Mouse (Mus musculus) C2C12 (cell line): ENCODE measurements around the gene Frat1. TPM values are rescaled to one million over a fixed set of nuclear protein-coding genes. Genes with fewer than 3 reads are reported as not detected.

Source experiments
- H3K27me3 ChIP-seq: one replicate; pipeline ENCODE4 v1.6.1; 2011; ENCODE audit not compliant: control insufficient read depth, insufficient read depth, insufficient read length
- H3K36me3 ChIP-seq: one replicate; pipeline ENCODE4 v1.6.1; 2011; ENCODE audit not compliant: control insufficient read depth, insufficient read depth
- H3K4me3 ChIP-seq: one replicate; pipeline ENCODE4 v1.5.1; 2011; ENCODE audit warnings: mild to moderate bottlenecking, control low read depth; ENCODE audit not compliant: poor library complexity, insufficient read depth, severe bottlenecking
- H3K79me2 ChIP-seq: one replicate; pipeline ENCODE4 v1.6.1; 2011; ENCODE audit not compliant: control insufficient read depth, insufficient read depth
- H3K79me3 ChIP-seq: one replicate; pipeline ENCODE4 v1.6.1; 2011; ENCODE audit warnings: low read depth, control low read depth
- H3ac ChIP-seq: one replicate; pipeline ENCODE3; 2011; ENCODE audit warnings: low read depth; ENCODE audit not compliant: control insufficient read depth, insufficient read length
- CEBPB ChIP-seq: IDR thresholded peaks from one replicate; pipeline ENCODE4 v1.6.1; 2011; ENCODE audit warnings: low read depth, mild to moderate bottlenecking, control low read depth, moderate library complexity
- CTCF ChIP-seq: IDR thresholded peaks from one replicate; pipeline ENCODE4 v1.5.1; 2011; ENCODE audit not compliant: control insufficient read depth, insufficient read depth, insufficient read length
- FOSL1 ChIP-seq: IDR thresholded peaks from one replicate; pipeline ENCODE4 v1.8.0; 2011; ENCODE audit warnings: mild to moderate bottlenecking, low read length; ENCODE audit not compliant: poor library complexity, insufficient read depth, severe bottlenecking
- MAX ChIP-seq: IDR thresholded peaks from one replicate; pipeline ENCODE4 v1.6.1; 2011; ENCODE audit warnings: mild to moderate bottlenecking, control low read depth
- MYOD1 ChIP-seq: IDR thresholded peaks from one replicate; pipeline ENCODE4 v1.6.1; 2011; ENCODE audit warnings: low read depth; ENCODE audit not compliant: control insufficient read depth, insufficient read length
- MYOG ChIP-seq: IDR thresholded peaks from one replicate; pipeline ENCODE4 v1.6.1; 2011; ENCODE audit not compliant: control insufficient read depth, insufficient read length; ENCODE audit errors: extremely low read depth
- USF1 ChIP-seq: IDR thresholded peaks from one replicate; pipeline ENCODE4 v1.6.1; 2011; ENCODE audit warnings: low read depth, mild to moderate bottlenecking, control low read depth, moderate library complexity
- polyA plus RNA-seq: library from polyadenylated mRNA; unstranded; fragments of >200 nt; fragmentation: generic; extraction: Trizol; gene quantifications from one replicate; pipeline ENCODE4 v1.2.1, GENCODE M21; 2012; ENCODE audit warnings: missing spikeins

The Frat1 gene
- polyA plus RNA-seq, 1 experiment = 0.06 TPM

DNA sequence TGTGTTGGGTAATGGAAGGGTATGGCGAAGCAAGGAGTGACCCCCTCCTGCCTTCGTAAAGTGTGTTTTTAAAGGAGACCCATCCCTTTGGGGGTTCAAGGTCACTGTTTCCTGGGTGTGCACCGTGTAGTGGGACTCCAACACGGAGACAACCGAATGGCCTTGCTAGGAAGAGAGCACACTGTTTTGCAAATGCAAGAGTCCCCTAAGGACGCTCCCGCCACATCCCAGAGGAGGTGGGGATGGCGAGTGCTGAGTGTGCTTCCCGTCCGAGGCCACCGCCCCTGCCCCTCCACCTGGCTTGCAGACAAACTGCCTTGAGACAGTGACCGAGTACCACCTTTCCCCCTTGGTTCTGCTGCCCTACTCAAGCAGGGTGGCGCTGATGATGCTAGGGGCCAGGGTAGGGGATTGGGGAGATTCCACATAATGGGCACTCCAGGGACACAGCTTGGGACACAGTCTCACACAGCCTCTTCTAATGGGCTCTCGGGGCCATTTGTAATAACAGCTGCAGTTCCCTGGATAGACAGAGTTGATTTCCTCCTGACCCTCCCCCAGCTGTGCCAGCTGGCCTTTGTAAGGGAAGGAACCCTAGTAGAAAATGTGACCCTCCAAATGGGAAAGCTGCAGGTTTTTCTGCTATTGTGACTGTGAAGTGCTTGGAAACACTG, 2.1 kb downstream of the Frat1 start:
- no peaks in the 10 kb centered on the region for H3K79me2 ChIP-seq
- TF ChIP-seq MAX = no peak
- no peak for TF ChIP-seq MYOG
- no peaks in the 10 kb centered on the region for H3K36me3 ChIP-seq
- no peak overlapping the region for H3ac ChIP-seq
- H3K79me3 ChIP-seq = no peaks in the 10 kb centered on the region
- H3K27me3 ChIP-seq = peaks cover 50% of the 10 kb centered on the region
- no peak overlapping the region for H3K4me3 ChIP-seq

DNA sequence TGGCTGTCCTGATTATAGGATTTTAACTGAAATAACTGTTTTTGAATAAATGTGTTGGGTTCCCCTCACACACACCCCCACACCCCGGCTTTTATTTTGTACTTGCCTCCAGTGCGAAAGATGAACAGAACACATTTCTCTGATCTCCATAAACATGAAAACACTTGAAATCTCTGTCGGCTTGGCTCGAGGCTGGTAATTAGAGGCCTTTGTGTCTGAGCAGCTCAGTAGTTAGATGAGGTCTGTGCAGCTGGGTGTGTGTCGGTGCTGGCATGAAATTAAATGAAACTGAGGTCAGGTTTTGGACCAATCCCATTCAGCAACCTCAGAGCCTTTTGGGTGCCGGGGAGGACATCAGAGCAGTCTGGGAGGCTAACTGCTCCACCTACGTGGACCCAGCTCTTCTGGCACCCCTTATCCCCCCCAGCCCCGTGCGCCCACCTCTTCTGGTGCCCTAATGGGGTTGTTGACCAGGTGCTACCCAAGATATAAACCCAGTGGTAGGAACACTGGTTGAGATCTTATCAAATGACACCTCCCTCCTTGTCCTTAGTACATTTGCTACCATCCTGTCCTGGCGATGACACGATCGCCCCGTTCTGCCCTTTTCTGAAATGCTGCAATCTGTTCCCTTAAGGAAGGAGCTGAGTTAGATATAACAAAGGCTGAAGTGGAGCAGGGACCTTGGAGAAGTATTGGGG, 2.9 kb downstream of the Frat1 start:
- no peak overlapping the region for H3K4me3 ChIP-seq

DNA sequence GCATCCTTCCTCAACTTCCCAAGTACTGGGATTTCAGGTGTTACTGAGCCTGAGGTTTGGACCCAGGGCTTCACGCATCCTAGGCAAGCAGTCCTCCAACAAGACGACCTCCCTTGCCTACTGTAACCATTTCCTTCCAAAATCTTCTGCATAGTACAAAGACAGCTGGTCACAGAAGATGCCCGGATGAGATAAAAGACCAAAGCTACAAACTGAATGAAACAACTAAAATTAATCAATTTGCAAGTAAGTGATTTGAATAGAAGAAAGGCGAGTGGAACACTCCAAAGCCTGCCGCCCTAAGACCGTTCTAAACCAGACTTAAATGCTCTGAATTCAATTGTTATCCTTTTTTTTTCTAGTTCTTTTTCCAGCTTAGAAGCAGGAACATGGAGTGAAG, 5.6 kb downstream of the Frat1 start:
- Histone ChIP-seq H3K79me2 (no peaks in the 10 kb centered on the region), H3ac (no peak overlapping the region), H3K4me3 (no peak overlapping the region), H3K36me3 (no peaks in the 10 kb centered on the region), H3K27me3 (peaks cover 60% of the 10 kb centered on the region), H3K79me3 (no peaks in the 10 kb centered on the region)
- no peak for TF ChIP-seq MYOD1
- no peak for TF ChIP-seq USF1
- no peak for TF ChIP-seq MAX
- no peak for TF ChIP-seq CEBPB
- TF ChIP-seq MYOG = no peak
- TF ChIP-seq CTCF = no peak
- no peak for TF ChIP-seq FOSL1

More for the DNA sequence above, 2.9 kb downstream of the Frat1 start:
- peaks cover 54% of the 10 kb centered on the region for H3K27me3 ChIP-seq
- H3K79me3 ChIP-seq = no peaks in the 10 kb centered on the region
- TF ChIP-seq MYOG (no peak), CTCF (no peak), MAX (no peak), FOSL1 (no peak), MYOD1 (no peak), CEBPB (no peak), USF1 (no peak)
- no peak overlapping the region for H3ac ChIP-seq
- no peaks in the 10 kb centered on the region for H3K36me3 ChIP-seq
- H3K79me2 ChIP-seq = no peaks in the 10 kb centered on the region

DNA sequence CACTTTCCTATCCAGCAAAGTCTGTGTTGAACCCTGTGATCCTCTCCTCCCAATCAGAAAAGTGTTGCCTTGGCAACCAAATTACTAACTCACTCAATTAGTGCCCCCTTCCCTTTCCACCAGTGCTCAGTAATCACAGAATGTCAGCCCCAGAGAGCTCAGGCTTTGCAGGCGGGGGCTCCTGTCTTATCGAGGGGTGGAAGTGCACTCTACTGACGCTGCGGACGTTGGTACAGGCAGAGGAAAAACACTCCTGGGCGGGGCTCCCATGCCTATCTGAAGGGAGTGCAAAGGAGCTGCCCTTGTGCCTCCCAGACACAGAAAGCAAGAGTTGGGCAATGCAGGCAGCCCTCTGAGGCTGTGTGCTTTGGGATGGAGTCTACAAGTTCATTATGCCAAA, 6.0 kb downstream of the Frat1 start:
- Histone ChIP-seq H3K27me3 (peaks cover 56% of the 10 kb centered on the region), H3K79me3 (no peaks in the 10 kb centered on the region), H3K4me3 (no peak overlapping the region), H3K36me3 (no peaks in the 10 kb centered on the region), H3K79me2 (no peaks in the 10 kb centered on the region), H3ac (no peak overlapping the region)
- TF ChIP-seq CTCF (no peak), MAX (no peak)

DNA sequence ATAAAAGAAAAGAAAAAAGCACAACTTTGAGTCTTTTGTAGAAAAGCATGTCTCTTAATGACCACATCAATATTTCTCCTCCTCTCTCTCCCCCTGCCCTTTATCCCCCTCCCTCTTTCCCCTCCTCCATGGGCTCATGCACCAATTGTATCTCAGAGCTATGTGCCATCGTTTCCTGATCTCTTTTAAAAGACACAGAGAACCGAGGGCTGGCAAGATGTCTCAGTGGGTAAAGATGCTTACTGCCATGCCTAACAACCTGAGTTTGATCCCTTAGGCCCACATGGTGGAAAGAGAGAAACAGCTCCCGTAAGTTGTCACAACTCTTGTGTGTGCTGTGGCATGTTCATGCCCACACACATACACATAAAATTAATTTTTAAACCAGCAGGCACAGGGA, 6.9 kb downstream of the Frat1 start:
- Histone ChIP-seq H3K27me3 (peaks cover 47% of the 10 kb centered on the region), H3K79me3 (no peaks in the 10 kb centered on the region)
- TF ChIP-seq MYOG (no peak), CTCF (no peak), MYOD1 (no peak), FOSL1 (no peak), CEBPB (no peak), MAX (no peak), USF1 (no peak)

More for the DNA sequence above, 6.9 kb downstream of the Frat1 start:
- H3K36me3 ChIP-seq = no peaks in the 10 kb centered on the region
- no peak overlapping the region for H3ac ChIP-seq
- no peaks in the 10 kb centered on the region for H3K79me2 ChIP-seq
- no peak overlapping the region for H3K4me3 ChIP-seq
